Mouse (Mus musculus): ENCODE measurements around the gene Usp15.

GRCm38 (mm10) chr10:123209517-123209916 lies 12.7 kb upstream of the Usp15 start:
- TF ChIP-seq POLR2A (IDR thresholded peaks at IDR 0.05; ENCODE audit: control insufficient read depth, extremely low read depth, insufficient read depth, low read length, poor library complexity) (no peak), CTCF (IDR thresholded peaks at IDR 0.05; ENCODE audit: borderline replicate concordance, control insufficient read depth, extremely low read depth, insufficient read depth, low read length, poor library complexity) (no peak)
